Mouse (Mus musculus) MEL (cell line): Measurements from ENCODE around the gene Ccl11.

Source experiments
- CHD2 ChIP-seq: IDR thresholded peaks from 2 replicates; pipeline ENCODE4 v1.6.1; 2011; ENCODE audit warnings: low read length, improper control_type of control experiment
- CTCF ChIP-seq, 3 experiments: IDR thresholded peaks in 2 of 3; conservative IDR thresholded peaks in 1 of 3; 2 replicates each; pipeline ENCODE4 v1.5.1; 2011 to 2012; ENCODE audit warnings: low read length in 3 of 3, low read depth in 2 of 3, mild to moderate bottlenecking in 2 of 3, improper control_type of control experiment in 1 of 3, inconsistent platforms in 1 of 3, mixed read lengths in 1 of 3, moderate library complexity in 1 of 3; ENCODE audit not compliant: control insufficient read depth in 1 of 3, insufficient read depth in 1 of 3, poor library complexity in 1 of 3, severe bottlenecking in 1 of 3
- EP300 ChIP-seq, 2 experiments: IDR thresholded peaks; 2 replicates each; pipeline ENCODE4 v1.6.1; 2011; ENCODE audit warnings: improper control_type of control experiment in 2 of 2, low read length in 2 of 2, low read depth in 1 of 2, mild to moderate bottlenecking in 1 of 2
- GATA1 ChIP-seq: IDR thresholded peaks from 2 replicates; pipeline ENCODE4 v1.6.1; 2011; ENCODE audit warnings: low read depth, low read length, improper control_type of control experiment
- KAT2A ChIP-seq: conservative IDR thresholded peaks from 2 replicates; pipeline ENCODE4 v1.6.1; 2012; ENCODE audit warnings: low read depth, low read length, improper control_type of control experiment, inconsistent platforms
- MEF2A ChIP-seq: IDR thresholded peaks from 2 replicates; pipeline ENCODE4 v1.6.1; 2014; ENCODE audit warnings: low read depth, mild to moderate bottlenecking, inconsistent platforms, low read length, improper control_type of control experiment; ENCODE audit not compliant: poor library complexity, insufficient replicate concordance, severe bottlenecking; ENCODE audit errors: extremely low read depth
- MXI1 ChIP-seq: IDR thresholded peaks from 2 replicates; pipeline ENCODE4 v1.6.1; 2011; ENCODE audit warnings: mild to moderate bottlenecking, low read depth, low read length, improper control_type of control experiment
- NELFE ChIP-seq: IDR thresholded peaks from 2 replicates; pipeline ENCODE4 v1.6.1; 2011; ENCODE audit warnings: low read depth, low read length, improper control_type of control experiment
- NRF1 ChIP-seq: IDR thresholded peaks from 2 replicates; pipeline ENCODE4 v1.6.1; 2014; ENCODE audit warnings: low read depth, mild to moderate bottlenecking, inconsistent platforms, low read length, improper control_type of control experiment, moderate library complexity; ENCODE audit not compliant: poor library complexity, insufficient read depth, severe bottlenecking
- POLR2A ChIP-seq, 2 experiments: IDR thresholded peaks; 2 replicates each; pipeline ENCODE4 v1.6.1; 2011 to 2012; ENCODE audit warnings: low read length in 2 of 2, mild to moderate bottlenecking in 2 of 2, control low read depth in 1 of 2, improper control_type of control experiment in 1 of 2, low read depth in 1 of 2, moderate library complexity in 1 of 2; ENCODE audit not compliant: control insufficient read depth in 1 of 2, insufficient read depth in 1 of 2, poor library complexity in 1 of 2
- POLR2AphosphoS2 ChIP-seq: IDR thresholded peaks from 2 replicates; pipeline ENCODE4 v1.6.1; 2011; ENCODE audit warnings: low read length, improper control_type of control experiment
- SIN3A ChIP-seq: IDR thresholded peaks from 2 replicates; pipeline ENCODE4 v1.6.1; 2012; ENCODE audit warnings: low read length, improper control_type of control experiment, inconsistent platforms
- TCF12 ChIP-seq: IDR thresholded peaks from 2 replicates; pipeline ENCODE4 v1.6.1; 2014; ENCODE audit warnings: low read depth, mild to moderate bottlenecking, inconsistent platforms, low read length, improper control_type of control experiment, moderate library complexity
- ZC3H11A ChIP-seq: IDR thresholded peaks from 2 replicates; pipeline ENCODE4 v1.6.1; 2012; ENCODE audit warnings: low read depth, mild to moderate bottlenecking, inconsistent platforms, low read length, improper control_type of control experiment

- TF ChIP-seq KAT2A (no peak), SIN3A (no peak), POLR2A (IDR thresholded peaks at IDR 0.05; ENCODE audit: control insufficient read depth in 1 of 2, insufficient read depth in 1 of 2, low read depth in 1 of 2, low read length in 2 of 2, poor library complexity in 1 of 2) (no peak), MEF2A (no peak), ZC3H11A (no peak), TCF12 (no peak), CTCF (IDR thresholded peaks at IDR 0.05 in 2 of 3, conservative IDR thresholded peaks at IDR 0.05 in 1 of 3; ENCODE audit: control insufficient read depth in 1 of 3, insufficient read depth in 1 of 3, low read depth in 2 of 3, low read length in 3 of 3, poor library complexity in 1 of 3, severe bottlenecking in 1 of 3) (no peak), POLR2AphosphoS2 (no peak), NELFE (no peak), NRF1 (no peak), EP300 (IDR thresholded peaks at IDR 0.05; ENCODE audit: low read depth in 1 of 2, low read length in 2 of 2) (no peak), CHD2 (no peak), GATA1 (no peak), MXI1 (no peak)
Measured at GRCm38 (mm10) chr11:82101087-82101486, 43.5 kb downstream of the Ccl11 start.
